Mouse (Mus musculus) heart, postnatal 14 days (tissue): ENCODE measurements around the gene Defb15. TPM values are rescaled to one million over a fixed set of nuclear protein-coding genes. Genes with fewer than 3 reads are reported as not detected.
"Not testable (repeated sequence)": the region's sequence is repeated elsewhere in the genome, so short reads cannot be mapped to it uniquely, and the experiment has no call there.

Experiments
- DNase-seq, 2 experiments: peaks; one replicate each; pipeline ENCODE4 v3.0.0; 2021 to 2022
- intact Hi-C: fragments of 180-260 bp; cut with DNase I; formaldehyde crosslinking; loops from one replicate; pipeline ENCODE4 v1.15.1; 2025
- long read RNA-seq, 2 experiments: library from polyadenylated mRNA; stranded (forward); transcript quantifications; one replicate each; pipeline ENCODE4 v2.0.0; 2021
- total RNA-seq, 2 experiments: library from RNA; stranded (reverse); gene quantifications; 2 replicates each; pipeline ENCODE4 v1.2.3; 2021

Gene Defb15
- not detected for total RNA-seq
- long read RNA-seq, experiment 1 = 0 reads
- long read RNA-seq, experiment 2 = 0 reads

- intact Hi-C loops = no loop called here
- no peak for DNase-seq
These were observed at the start of gene Defb15 for GRCm38 (mm10) chr8:21932610-21933009. Gene Defb15, minus strand, starts transcription at chr8:21932710.

GRCm38 (mm10) chr8:21981664-21982337 lies 49.3 kb upstream of the Defb15 start:
- intact Hi-C loops = no loop called here
- DNase-seq = peak in 1 of 2 experiments; percentile 12

GRCm38 (mm10) chr8:21978193-21978592 lies 45.7 kb upstream of the Defb15 start:
- no peak for DNase-seq
- intact Hi-C loops = no loop called here

- no peak for DNase-seq
- intact Hi-C loops = no loop called here
These were observed 37.0 kb upstream of the Defb15 start, which contains the start of gene Ccdc70 for GRCm38 (mm10) chr8:21969475-21969874. Gene Ccdc70, plus strand, starts transcription at chr8:21969775.

GRCm38 (mm10) chr8:21966646-21967045 lies 34.1 kb upstream of the Defb15 start:
- DNase-seq = no peak
- intact Hi-C loops = no loop called here

GRCm38 (mm10) chr8:21958414-21958813 lies 25.9 kb upstream of the Defb15 start, which contains the start of gene Fam90a1a:
Gene Fam90a1a, plus strand, starts transcription at chr8:21958714.
- no peak for DNase-seq
- intact Hi-C loops = no loop called here

- no peak for DNase-seq
- intact Hi-C loops = no loop called here
These were observed 23.8 kb upstream of the Defb15 start for GRCm38 (mm10) chr8:21956336-21956735.

- intact Hi-C loops = no loop called here
- DNase-seq = peak; percentile 8 to 17
These were observed 22.8 kb upstream of the Defb15 start for GRCm38 (mm10) chr8:21955321-21955720.

- intact Hi-C loops = no loop called here
- DNase-seq = no peak
These were observed 15.0 kb upstream of the Defb15 start for GRCm38 (mm10) chr8:21947311-21948017.

GRCm38 (mm10) chr8:21946462-21946861 lies 14.0 kb upstream of the Defb15 start, which contains the start of gene Defb13:
Gene Defb13, plus strand, starts transcription at chr8:21946762.
- no peak for DNase-seq
- intact Hi-C loops = no loop called here

- DNase-seq, intact Hi-C loops: not testable (repeated sequence)
These were observed 5.5 kb upstream of the Defb15 start, which contains the start of gene Defb35 for GRCm38 (mm10) chr8:21938052-21938451. Gene Defb35, plus strand, starts transcription at chr8:21938352.

GRCm38 (mm10) chr8:21930754-21931153 lies 1.8 kb downstream of the Defb15 start:
- intact Hi-C loops, DNase-seq: not testable (repeated sequence)

- no peak for DNase-seq
- intact Hi-C loops = no loop called here
These were observed 16.9 kb downstream of the Defb15 start for GRCm38 (mm10) chr8:21915625-21916024.

GRCm38 (mm10) chr8:21912554-21912953 lies 20.0 kb downstream of the Defb15 start:
- DNase-seq = no peak
- intact Hi-C loops = no loop called here

- intact Hi-C loops = no loop called here
- DNase-seq = no peak
These were observed 20.6 kb downstream of the Defb15 start for GRCm38 (mm10) chr8:21911931-21912330.

- intact Hi-C loops, DNase-seq: not testable (repeated sequence)
These were observed 26.2 kb downstream of the Defb15 start, which contains the start of gene Defb11 for GRCm38 (mm10) chr8:21906290-21906689. Gene Defb11, minus strand, starts transcription at chr8:21906412.

GRCm38 (mm10) chr8:21885321-21885720 lies 47.2 kb downstream of the Defb15 start, which contains the start of gene Defb9:
Gene Defb9, minus strand, starts transcription at chr8:21885421.
- DNase-seq, intact Hi-C loops: not testable (repeated sequence)
